Mouse (Mus musculus) ES-CJ7 (cell line): ENCODE results near the gene Igfbp6.

Source experiments
- DNase-seq: peaks from one replicate; pipeline ENCODE4 v3.0.0; 2011; ENCODE audit warnings: low read depth, low spot score

The Igfbp6 gene

DNA sequence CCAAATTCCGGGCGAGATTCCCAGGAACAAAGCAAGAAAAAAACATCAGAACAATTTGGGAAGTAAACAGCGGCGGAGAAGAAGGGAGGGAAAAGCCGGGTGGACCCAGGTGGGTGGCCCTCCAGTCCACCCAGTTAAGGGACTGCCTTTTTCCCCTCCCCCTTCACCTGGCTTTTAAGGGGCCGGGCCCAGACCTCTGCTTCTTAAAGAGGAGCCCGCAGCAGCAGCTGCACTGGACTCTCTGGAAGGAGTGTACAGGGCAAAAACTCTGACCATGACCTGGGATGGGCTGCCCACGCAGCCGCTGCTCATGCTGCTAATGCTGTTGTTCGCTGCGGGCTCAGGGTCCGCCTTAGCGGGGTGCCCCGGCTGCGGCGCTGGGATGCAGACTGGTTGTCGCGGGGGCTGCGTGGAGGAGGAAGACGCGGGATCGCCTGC lies at the start of gene Igfbp6:
Igfbp6 (plus strand) TSS at position 89 of the 438 bp plus-strand sequence.
- no peak for DNase-seq

DNA sequence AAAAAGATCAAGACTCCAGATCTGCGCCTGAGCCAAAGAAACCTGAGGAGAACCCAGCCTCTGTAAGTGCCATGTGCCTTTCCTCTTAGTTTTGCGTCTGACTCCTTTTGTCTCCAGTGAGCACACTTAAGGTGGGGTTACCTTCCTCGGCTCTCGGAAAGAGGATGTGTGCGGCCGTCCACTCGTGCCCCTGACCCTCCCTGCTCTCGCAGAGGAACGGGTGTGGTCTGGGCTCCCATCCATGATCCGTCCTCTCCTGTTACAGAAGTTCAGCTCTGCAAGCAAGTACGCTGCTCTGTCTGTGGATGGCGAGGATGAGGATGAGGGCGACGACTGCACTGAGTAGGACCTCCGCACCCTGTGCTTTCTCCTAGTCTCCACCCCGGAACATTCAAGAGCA lies 49.2 kb upstream of the Igfbp6 start:
- DNase-seq = no peak

- no peak for DNase-seq
Observed at GRCm38 (mm10) chr15:102097147-102097915, 46.8 kb upstream of the Igfbp6 start.

GRCm38 (mm10) chr15:102097991-102098555 lies 46.1 kb upstream of the Igfbp6 start:
- DNase-seq = no peak

GRCm38 (mm10) chr15:102099260-102099659 lies 44.9 kb upstream of the Igfbp6 start:
- DNase-seq = no peak

- no peak for DNase-seq
Observed at GRCm38 (mm10) chr15:102099771-102100160, 44.4 kb upstream of the Igfbp6 start.

DNA sequence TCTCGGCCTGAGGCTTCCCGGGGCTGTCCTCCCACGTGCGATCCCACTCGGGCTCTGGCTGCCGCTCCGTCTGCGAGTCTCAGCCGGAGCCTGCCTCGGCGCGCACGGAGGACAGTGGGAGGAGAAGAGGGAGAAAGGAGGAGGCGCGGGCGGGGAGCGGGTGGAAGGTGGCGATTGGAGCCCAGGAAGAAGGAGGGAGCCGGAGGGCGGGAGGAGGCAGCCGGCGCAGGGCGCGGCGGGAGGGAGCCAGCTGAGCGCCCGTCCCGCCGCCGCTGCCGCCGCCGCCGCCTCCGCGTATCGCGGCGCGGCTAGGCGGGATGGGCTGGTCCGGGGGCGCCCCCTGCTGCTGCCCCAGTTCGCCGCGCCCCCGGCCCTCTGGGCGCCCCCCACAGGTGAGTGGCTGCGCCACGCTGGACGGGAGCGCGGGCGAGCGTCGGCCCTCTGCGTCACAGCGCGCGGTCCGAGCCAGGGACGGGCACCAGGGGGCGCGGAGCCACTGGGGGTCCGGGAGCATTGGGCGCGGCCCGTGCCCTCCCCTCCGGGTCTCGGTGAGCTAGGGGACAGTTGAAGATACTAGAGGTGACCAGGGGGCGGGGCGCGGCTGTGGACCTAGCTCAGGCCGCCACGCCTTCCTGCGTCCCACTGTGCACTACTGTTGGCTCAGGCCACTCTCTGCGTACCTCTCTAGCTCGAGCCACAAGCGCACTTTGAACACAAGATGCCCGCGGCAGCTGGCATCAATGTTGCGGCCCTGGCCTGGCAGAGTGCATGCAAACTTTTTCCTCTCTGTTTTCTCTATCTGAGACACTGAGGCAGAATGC lies 43.8 kb upstream of the Igfbp6 start, which contains the start of gene Tns2:
Tns2 (plus strand) TSS at position 253 of the 821 bp plus-strand sequence.
- peak; percentile 54 for DNase-seq

DNA sequence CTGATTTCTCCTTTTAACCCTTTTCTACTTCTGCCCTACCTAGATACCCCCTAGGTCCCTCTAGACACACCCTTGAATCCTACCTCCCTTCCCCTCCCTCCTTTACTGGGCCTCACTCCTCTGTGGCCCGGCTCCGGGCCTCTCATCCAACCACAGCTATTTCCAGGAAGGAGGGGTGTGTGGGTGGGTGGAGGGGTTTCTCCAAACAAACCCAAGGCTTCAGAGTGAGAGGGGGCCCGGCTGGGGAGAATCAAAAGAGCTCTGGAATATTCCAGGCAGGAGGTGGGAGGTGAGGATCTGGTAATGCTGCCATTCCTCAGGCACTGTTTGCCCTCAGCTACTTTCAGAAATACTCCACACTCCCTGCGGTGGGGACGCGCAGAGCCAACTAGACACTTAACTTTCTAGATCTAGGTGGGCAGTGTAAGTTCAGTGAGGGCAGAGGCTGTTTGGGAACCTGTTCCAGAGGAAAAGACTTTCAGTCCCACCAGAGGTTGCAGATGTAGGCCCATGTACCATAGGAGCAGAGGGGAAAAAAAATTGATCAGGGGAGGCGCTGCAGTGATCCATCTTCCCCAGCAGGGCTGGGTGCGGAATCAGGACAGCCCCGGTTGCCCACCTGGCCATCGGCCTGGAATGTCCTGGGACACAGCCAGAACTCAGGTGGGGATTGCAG lies 43.0 kb upstream of the Igfbp6 start:
- no peak for DNase-seq

DNA sequence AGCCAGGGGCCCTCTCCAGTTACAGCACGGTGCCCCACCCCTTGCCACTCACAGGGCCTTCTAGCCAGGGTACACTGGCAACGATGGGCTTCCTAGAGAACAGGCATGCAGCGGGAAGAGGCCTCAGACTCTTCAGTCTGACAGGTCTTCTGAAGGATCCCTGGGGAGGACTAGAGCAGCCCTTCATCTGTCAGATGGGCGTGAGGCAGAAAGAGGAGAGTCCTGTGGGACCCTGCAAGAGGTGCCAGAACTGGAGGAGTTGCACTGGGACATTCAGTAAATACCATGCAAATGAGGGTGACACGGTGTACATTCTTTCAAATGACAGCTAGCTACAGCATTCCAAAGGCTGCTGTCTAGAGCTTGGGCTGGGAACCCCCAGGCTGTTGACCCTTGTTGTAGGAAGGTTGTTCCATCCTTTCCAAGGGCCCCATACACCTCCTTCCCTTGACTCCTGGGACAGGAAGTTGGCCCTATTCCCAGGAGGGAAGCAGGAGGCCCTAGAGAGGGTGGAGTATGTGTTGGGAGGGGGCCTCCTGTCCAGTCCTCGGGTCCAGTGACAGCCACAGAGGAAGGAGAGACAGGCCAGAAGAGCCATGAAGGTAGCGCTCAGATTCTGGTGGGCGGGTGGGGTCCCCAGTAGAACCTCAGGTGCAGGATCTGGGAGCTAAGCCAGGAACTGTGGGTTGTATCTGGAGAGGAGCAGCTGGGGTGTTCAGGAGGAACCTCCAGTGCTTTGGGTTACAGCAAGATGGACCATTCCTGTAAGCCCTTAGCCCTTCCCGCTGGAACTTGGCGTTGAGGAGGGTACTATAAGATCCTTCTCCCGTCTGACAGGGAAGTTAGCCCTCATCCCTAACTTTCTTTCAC lies 42.3 kb upstream of the Igfbp6 start:
- no peak for DNase-seq

DNA sequence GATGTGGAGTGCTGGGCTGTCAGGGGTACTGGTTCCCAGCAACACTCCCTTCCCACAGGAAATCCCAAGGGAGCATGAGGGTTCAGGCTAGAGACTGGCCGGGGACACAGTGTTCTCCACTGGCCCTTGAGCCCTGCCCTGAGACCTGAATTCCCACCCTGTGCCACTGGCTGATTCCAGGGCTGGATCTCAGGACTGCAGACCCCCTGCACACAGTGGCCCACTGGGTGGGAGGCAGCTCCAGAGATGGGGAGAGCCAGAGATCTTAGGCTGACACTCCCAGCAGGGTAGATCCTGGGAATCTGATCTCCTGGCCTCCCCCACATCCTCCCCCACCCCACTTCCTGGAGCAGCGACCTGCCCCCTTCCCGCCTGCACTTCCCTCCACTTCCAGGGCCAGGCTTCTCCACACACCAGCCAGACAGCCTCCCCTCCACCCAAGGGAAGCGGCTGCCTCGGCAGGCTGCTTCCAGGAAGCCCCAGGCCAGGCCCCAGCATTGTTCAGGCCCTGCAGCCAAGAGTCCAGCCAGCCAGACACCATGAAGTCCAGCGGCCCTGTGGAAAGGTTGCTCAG lies 41.5 kb upstream of the Igfbp6 start:
- no peak for DNase-seq

GRCm38 (mm10) chr15:102103371-102103946 lies 40.7 kb upstream of the Igfbp6 start:
- no peak for DNase-seq

- DNase-seq = peak; percentile 50
Observed at GRCm38 (mm10) chr15:102103947-102104555, 40.1 kb upstream of the Igfbp6 start.

DNA sequence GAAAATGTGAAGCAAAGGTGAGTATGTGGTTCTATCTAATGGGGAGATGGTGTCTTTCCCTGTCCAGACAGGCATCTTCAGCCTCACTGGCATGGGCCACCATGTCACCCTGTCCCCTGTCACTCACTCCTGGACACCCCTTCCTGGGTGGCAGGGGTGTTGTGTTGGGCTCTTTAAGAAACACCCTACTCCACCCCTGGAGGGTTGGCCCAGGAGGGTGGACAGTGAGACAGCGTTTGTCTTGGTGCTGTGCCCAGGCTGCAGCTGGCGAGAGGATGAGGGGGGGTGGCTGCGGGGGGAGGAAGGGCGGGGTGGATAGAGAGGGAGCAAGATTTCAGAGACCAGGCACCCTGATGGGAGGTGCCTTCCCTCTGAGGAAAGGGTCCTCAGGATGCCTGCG lies 38.8 kb upstream of the Igfbp6 start:
- DNase-seq = no peak

GRCm38 (mm10) chr15:102105764-102106730 lies 38.1 kb upstream of the Igfbp6 start:
- DNase-seq = peak; percentile 66

DNA sequence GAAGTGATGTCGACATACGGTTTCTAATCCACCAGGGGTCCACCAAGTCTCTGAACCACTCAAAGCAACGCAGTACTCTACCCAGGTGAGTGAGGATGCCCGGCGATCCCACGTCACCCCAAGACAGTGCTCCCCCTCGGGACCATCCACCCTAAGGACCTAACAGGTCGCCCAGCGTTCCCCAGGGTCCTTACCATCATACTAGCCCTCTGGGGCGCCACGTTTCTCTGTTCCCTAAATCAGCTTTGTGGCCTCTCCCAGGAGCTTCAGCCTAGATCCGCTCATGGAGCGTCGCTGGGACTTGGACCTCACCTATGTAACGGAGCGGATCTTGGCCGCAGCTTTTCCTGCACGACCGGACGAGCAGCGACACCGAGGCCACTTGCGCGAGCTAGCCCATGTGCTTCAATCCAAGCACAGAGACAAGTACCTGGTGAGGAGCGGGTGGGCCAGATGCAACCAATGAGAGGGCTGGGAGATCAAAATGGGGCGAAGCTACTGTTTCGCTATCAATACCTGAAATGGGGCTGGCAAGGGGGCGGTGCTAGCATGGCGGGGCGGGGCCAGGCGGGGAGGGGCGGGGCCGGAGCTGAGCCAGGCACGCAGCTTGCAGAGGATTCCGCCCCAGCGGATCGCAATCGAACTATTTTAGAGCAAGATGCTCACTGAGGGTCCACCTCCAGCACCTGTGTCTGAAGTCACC lies 37.3 kb upstream of the Igfbp6 start:
- DNase-seq = peak; percentile 69

DNA sequence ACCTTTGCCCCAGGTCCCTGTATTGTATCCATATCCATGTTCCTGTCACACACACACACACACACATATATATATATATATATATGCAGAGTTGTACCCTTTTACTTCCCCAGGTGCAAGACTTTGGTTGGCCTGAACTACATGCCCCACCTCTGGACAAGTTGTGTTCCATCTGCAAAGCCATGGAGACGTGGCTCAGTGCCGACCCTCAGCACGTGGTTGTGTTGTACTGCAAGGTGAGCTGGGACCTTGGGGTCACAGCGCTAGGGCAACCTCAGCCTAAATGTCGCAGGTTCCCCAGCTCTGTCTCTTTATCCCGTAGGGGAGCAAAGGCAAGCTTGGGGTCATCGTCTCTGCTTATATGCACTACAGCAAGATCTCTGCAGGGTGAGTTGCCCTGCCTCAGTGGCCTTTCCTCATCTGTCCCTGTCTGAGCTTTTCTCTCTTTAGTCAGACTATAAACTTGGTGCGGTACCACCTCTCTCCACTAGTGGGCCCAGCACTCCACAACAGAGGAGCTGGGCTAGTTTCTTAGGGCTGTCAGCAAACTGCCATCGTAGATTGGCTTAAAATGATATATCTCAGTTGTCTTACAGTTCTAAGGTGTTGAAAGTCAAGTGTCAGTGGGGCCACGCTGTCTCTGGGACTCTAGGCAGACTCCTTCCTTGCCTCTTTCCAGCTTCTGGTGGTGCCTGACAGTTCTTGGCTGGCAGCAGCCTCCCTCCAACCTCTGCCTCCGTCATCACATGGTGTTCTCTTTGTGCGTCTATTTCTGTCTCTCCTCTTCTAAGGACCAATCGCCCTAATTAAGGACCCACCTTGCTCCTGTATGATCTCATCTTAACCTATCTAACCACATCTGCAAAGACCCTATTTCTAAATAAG lies 36.2 kb upstream of the Igfbp6 start:
- peak; percentile 81 for DNase-seq
